Mouse (Mus musculus) liver, postnatal 0 days (tissue): ENCODE measurements around the gene Chil5.

Experiments used
- CTCF ChIP-seq: sonication (generic); IDR thresholded peaks from 2 replicates; pipeline ENCODE4 v1.5.1; 2016; ENCODE audit warnings: antibody characterized with exemption, low read depth
- EP300 ChIP-seq: IDR thresholded peaks from 2 replicates; pipeline ENCODE4 v1.6.1; 2016; ENCODE audit warnings: antibody characterized with exemption, low read depth, mild to moderate bottlenecking

GRCm38 (mm10) chr3:106021840-106022239 lies 10.8 kb downstream of the Chil5 start:
- peak; percentile 45 for TF ChIP-seq CTCF
- no peak for TF ChIP-seq EP300
